Mouse (Mus musculus): ENCODE measurements around the gene Rnase4.

DNA sequence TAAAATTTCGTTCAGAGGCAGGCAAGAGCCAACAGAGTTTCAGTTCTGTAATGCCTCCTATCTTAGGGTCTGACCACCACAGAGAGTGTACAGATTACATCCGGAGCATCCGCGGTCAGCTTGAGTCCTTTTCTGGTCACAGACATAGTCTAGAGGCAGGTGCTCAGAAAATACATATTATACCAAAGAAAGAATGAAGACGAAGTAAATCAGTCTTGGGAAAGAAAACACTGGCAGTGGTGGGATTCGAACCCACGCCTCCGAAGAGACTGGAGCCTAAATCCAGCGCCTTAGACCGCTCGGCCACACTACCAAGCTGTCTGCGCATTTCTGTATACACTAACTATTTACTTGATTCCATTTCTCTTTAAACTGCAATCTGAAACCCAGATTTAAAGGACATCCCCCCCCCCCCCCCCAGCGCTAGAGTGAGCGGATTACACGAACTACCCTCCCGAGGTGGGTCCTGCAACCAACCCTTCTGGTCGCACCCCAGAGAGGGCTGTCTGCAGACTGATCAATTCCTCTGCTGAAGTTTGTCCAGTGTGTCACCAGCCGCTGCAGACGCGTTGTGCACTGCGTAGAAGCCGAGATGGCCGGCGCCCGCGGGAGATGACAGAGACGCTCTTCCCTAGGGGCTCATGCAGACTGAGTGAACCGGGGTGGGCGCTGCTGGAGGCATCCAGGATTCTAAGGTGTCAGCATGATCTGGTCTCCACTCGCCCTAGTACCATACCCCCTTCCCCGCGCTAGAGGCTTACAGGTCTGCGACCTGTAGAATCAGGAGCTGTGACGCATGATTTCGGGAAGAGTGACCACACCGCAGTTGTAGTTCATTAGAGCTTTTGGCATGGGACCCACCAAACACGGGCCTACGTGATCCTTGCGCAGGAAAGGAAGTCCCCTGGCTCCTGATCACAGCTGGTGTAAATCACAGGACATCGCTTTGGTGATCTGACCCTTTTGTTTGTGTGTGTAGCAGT is 8.0 kb upstream of the Rnase4 start:
- TF ChIP-seq GATA1 (IDR thresholded peaks at IDR 0.05; ENCODE audit: low read length) = no peak
- TF ChIP-seq TAL1 (IDR thresholded peaks at IDR 0.05; ENCODE audit: low read length) = no peak

Data from erythroblast, embryonic 14.5 days (primary cell).